Mouse (Mus musculus) stomach, adult 2 months (tissue): ENCODE results near the gene Fam198b. TPM values are rescaled to one million over a fixed set of nuclear protein-coding genes. Genes with fewer than 3 reads are reported as not detected.

Source experiments
- polyA plus RNA-seq: library from polyadenylated mRNA; depleted of rRNA; stranded (reverse); fragments of >200 nt; gene quantifications from 2 replicates; pipeline ENCODE4 v1.2.3, GENCODE M21; 2012; rRNA removed

Gene Fam198b
- polyA plus RNA-seq = 1.3 and 1.9 TPM in 2 replicates

DNA sequence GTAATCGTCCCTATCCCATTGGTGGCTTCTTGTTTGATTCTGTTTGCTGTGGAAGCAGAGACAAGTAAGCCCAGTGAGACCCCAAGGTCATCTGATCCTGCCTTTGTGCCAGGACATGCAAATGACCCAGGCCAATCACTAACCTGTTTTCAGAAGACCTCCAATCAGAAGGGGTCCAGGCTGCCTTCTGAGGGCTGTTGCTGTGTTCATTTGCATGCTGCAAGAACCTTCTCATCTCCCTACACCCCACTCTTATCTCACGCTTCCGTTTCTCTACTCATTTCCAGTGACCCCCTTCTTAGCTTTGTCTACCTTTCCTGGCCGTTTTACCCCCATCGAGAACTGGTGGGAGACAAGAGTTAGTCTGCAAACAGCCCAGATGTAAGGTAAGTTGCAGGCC is at the start of gene Fam198b:
Fam198b (plus strand) TSS at position 229 of the 400 bp plus-strand sequence.

DNA sequence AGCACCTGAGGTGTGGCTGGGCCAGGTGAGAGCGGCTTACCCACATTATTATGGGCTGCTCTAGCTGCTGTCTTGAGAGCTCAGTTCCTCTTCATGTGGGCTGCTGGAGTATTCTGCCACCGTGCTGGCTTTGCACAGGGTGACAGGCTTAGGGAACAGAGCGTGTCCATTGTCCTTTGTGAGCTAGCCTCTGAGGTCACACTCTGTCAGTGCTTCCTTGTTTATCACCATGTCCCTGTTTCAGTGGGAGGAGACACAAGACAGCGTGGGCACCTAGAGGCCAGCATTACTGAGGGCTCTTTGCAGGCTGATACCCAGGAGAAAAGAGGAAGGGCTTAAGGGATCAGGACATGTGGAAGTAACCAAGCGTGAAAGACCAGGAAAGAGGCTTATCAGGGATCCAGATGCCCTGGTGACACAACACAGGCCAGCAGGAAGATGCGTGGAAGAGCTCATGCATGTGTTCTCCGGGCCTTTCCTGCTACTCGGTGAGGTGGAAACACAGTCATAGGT is 31.6 kb upstream of the Fam198b start, which contains the start of gene Tmem144:
Tmem144 (minus strand) TSS at position 120 of the 513 bp plus-strand sequence.

Other genes with a start within 250 kb of the Fam198b start
- not detected in 2 replicates for gene Rxfp1, start 146.7 kb upstream of the Fam198b start, polyA plus RNA-seq
- 0.12 and 0.15 TPM in 2 replicates for gene Tmem144, start 31.8 kb upstream of the Fam198b start, polyA plus RNA-seq